Mouse (Mus musculus) neural tube, embryonic 15.5 days (tissue): ENCODE data around the gene Leap2. TPM values are rescaled to one million over a fixed set of nuclear protein-coding genes. Genes with fewer than 3 reads are reported as not detected.

Source experiments
- ATAC-seq: fragments of 200-750 bp; cut with Nextera tagmentation; 2 replicates; pipeline ENCODE4 v1.8.0; 2017; ENCODE audit warnings: mild to moderate bottlenecking, moderate TSS enrichment, moderate library complexity; ENCODE audit not compliant: low FRiP score
- H3K27ac ChIP-seq: fragments of 300-500 bp; sonication (generic); replicated peaks from 2 replicates; pipeline ENCODE4 v1.5.1; 2015; ENCODE audit warnings: mild to moderate bottlenecking, inconsistent platforms
- H3K27me3 ChIP-seq: fragments of 300-500 bp; sonication (generic); replicated peaks from 2 replicates; pipeline ENCODE4 v1.6.1; 2015; ENCODE audit warnings: inconsistent platforms
- H3K36me3 ChIP-seq: fragments of 300-500 bp; sonication (generic); 2 replicates; pipeline ENCODE4 v1.6.1; 2015; ENCODE audit warnings: inconsistent platforms
- H3K4me1 ChIP-seq: fragments of 300-500 bp; sonication (generic); 2 replicates; pipeline ENCODE4 v1.6.1; 2015; ENCODE audit warnings: inconsistent platforms
- H3K4me2 ChIP-seq: fragments of 300-500 bp; sonication (generic); 2 replicates; pipeline ENCODE4 v1.6.1; 2015; ENCODE audit warnings: inconsistent platforms, mild to moderate bottlenecking, moderate library complexity
- H3K4me3 ChIP-seq: fragments of 300-500 bp; sonication (generic); replicated peaks from 2 replicates; pipeline ENCODE4 v1.5.1; 2015; ENCODE audit warnings: mild to moderate bottlenecking, inconsistent platforms
- H3K9ac ChIP-seq: fragments of 300-500 bp; sonication (generic); replicated peaks from 2 replicates; pipeline ENCODE4 v1.6.1; 2015; ENCODE audit warnings: mild to moderate bottlenecking, inconsistent platforms
- H3K9me3 ChIP-seq: fragments of 300-500 bp; sonication (generic); replicated peaks from 2 replicates; pipeline ENCODE4 v1.6.1; 2016; ENCODE audit warnings: inconsistent platforms
- WGBS: fragments of 180-500 bp; shearing (Covaris S2); methylation state at CpG from one replicate; pipeline ENCODE4 v1.1.7; 2015; ENCODE audit warnings: mixed read lengths; 5-methylcytosine and 5-hydroxymethylcytosine counted together
- polyA plus RNA-seq: library from polyadenylated mRNA; unstranded; fragments of >200 nt; fragmentation: Nextera tagmentation; extraction: Ambion mirVana; gene quantifications from 2 replicates; pipeline ENCODE4 v1.2.1, GENCODE M21; 2015

Gene Leap2
- polyA plus RNA-seq, 1 experiment from 2014 or later: not detected

GRCm38 (mm10) chr11:53456474-53457371, 33.8 kb upstream of the Leap2 start, which contains the start of the genes Gm10447 and Shroom1:
Gene Gm10447, minus strand, starts transcription at chr11:53457110.
Gene Shroom1, plus strand, starts transcription at chr11:53457205.
- Histone ChIP-seq H3K4me2 (peak within 1 kb of the TSS; percentile 78), H3K9me3 (no peaks in the 10 kb centered on the region), H3K9ac (peak within 1 kb of the TSS; percentile 49), H3K27me3 (peaks cover 66% of the 10 kb centered on the region), H3K36me3 (no peaks in the 10 kb centered on the region), H3K27ac (0 out of 2 replicates have a peak within 1 kb of the TSS, but pooled peaks have one; percentile 37), H3K4me1 (peaks cover 12% of the 10 kb centered on the region), H3K4me3 (peak within 1 kb of the TSS; percentile 43)
- ATAC-seq: peak; percentile 63
- WGBS: 3% methylated on average over 42 of the region's 42 CpGs

GRCm38 (mm10) chr11:53453031-53453430, 30.1 kb upstream of the Leap2 start:
- Histone ChIP-seq H3K4me3 (no peak overlapping the region), H3K4me2 (no peak overlapping the region), H3K27ac (no peak overlapping the region), H3K9me3 (no peaks in the 10 kb centered on the region), H3K4me1 (peaks cover 12% of the 10 kb centered on the region), H3K36me3 (no peaks in the 10 kb centered on the region), H3K27me3 (peaks cover 35% of the 10 kb centered on the region), H3K9ac (no peak overlapping the region)
- ATAC-seq: no peak
- 87% methylated on average over 5 of the region's 5 CpGs for WGBS

DNA sequence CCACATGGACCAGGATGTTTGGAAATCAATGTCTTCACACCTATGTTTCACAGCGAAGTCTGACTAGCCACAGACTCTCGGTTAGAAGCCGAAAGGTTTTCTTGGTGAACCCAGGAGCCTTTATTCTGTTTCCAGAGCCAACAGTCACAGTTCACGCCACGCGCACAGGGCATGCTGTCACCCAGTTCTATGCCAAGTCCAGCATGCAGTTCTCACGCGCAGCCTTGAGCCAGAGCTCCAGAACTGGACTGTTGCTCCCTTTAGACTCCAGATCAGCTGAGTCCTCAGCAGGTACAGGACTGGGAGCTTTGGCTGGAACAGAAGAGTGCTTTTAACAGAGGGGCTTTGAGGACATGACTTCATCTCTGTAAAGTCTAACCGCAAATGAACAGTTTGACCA, 29.4 kb upstream of the Leap2 start:
- Histone ChIP-seq H3K9me3 (no peaks in the 10 kb centered on the region), H3K4me2 (no peak overlapping the region)
- WGBS: 96% methylated on average over 9 of the region's 9 CpGs

DNA sequence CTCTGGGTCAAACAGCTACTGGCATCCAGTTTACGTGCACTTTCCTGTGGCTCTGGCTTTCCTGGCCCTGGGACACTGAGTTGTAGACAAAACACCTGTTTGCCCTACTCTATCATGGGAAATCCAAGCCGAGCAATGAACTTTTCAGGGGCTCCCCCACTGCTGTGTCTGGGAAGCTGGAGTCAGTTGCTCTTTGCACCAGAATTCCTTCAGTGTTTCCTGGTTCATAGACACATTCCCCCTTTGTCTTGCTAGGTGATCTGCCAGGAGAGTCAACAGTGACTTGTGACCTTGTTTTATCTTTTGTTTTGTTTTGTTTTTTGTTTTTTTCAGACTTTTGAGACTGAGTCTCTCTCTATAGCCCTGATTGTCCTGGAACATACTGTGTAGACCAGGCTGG, 28.4 kb upstream of the Leap2 start:
- no peaks in the 10 kb centered on the region for H3K9me3 ChIP-seq
- H3K9ac ChIP-seq: no peak overlapping the region
- H3K4me2 ChIP-seq: no peak overlapping the region
- ATAC-seq: no peak
- 61% methylated on average over 2 of the region's 2 CpGs for WGBS
- no peak overlapping the region for H3K27ac ChIP-seq
- H3K27me3 ChIP-seq: peaks cover 21% of the 10 kb centered on the region
- no peaks in the 10 kb centered on the region for H3K4me1 ChIP-seq
- no peak overlapping the region for H3K4me3 ChIP-seq
- H3K36me3 ChIP-seq: no peaks in the 10 kb centered on the region

More for the DNA sequence above, 29.4 kb upstream of the Leap2 start:
- H3K36me3 ChIP-seq: no peaks in the 10 kb centered on the region
- H3K4me3 ChIP-seq: no peak overlapping the region
- H3K27ac ChIP-seq: no peak overlapping the region
- ATAC-seq: no peak
- H3K4me1 ChIP-seq: peaks cover 10% of the 10 kb centered on the region
- peaks cover 29% of the 10 kb centered on the region for H3K27me3 ChIP-seq
- H3K9ac ChIP-seq: no peak overlapping the region

DNA sequence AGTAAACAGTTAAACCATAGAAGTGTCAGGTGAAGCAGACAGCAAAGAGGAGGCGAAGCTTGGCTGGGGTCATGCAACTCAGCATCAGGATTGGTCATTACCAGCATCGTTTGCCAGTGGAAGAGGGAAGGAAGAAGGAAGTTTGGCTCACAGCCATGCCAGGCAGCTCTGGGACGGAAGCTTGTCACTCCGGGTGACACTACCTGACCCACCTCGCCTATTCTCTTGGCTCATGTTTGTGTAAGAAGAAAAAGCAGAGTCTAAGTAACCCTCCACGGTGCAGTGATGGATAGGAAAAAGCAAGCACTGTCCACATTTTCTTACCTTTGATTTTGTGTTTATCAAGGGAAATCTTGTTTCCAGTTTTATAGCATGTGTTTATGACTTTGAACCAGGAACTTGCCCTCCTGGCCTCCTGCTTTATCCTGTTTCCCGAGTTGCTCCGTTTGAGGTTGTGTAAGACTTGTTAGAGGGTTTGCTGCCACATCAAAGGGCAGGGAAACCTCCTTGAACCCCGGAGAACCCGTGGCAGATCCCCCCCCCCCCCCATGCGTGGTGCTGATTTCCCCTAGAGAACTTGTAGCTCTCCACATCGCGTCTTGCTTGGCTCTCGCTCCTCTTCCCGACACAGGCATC, 27.2 kb upstream of the Leap2 start:
- H3K27me3 ChIP-seq: peaks cover 11% of the 10 kb centered on the region
- no peaks in the 10 kb centered on the region for H3K4me1 ChIP-seq
- no peaks in the 10 kb centered on the region for H3K36me3 ChIP-seq
- H3K9ac ChIP-seq: no peak overlapping the region
- no peak overlapping the region for H3K27ac ChIP-seq
- WGBS: 56% methylated on average over 15 of the region's 15 CpGs
- no peak overlapping the region for H3K4me3 ChIP-seq
- no peaks in the 10 kb centered on the region for H3K9me3 ChIP-seq
- no peak for ATAC-seq
- no peak overlapping the region for H3K4me2 ChIP-seq

GRCm38 (mm10) chr11:53448529-53448928, 25.6 kb upstream of the Leap2 start:
- H3K36me3 ChIP-seq: no peaks in the 10 kb centered on the region
- no peak overlapping the region for H3K9ac ChIP-seq
- 90% methylated on average over 1 of the region's 1 CpGs for WGBS
- H3K27me3 ChIP-seq: no peaks in the 10 kb centered on the region
- no peak overlapping the region for H3K4me2 ChIP-seq
- H3K4me3 ChIP-seq: no peak overlapping the region
- ATAC-seq: no peak
- no peaks in the 10 kb centered on the region for H3K4me1 ChIP-seq
- H3K9me3 ChIP-seq: no peaks in the 10 kb centered on the region
- no peak overlapping the region for H3K27ac ChIP-seq

- no peak overlapping the region for H3K4me3 ChIP-seq
- H3K9ac ChIP-seq: no peak overlapping the region
- WGBS: 90% methylated on average over 8 of the region's 8 CpGs
- ATAC-seq: no peak
- H3K27me3 ChIP-seq: no peaks in the 10 kb centered on the region
- no peak overlapping the region for H3K27ac ChIP-seq
- H3K4me2 ChIP-seq: no peak overlapping the region
- no peaks in the 10 kb centered on the region for H3K4me1 ChIP-seq
- H3K9me3 ChIP-seq: no peaks in the 10 kb centered on the region
- no peaks in the 10 kb centered on the region for H3K36me3 ChIP-seq
These were observed 25.0 kb upstream of the Leap2 start for GRCm38 (mm10) chr11:53447996-53448395.

- no peaks in the 10 kb centered on the region for H3K9me3 ChIP-seq
- no peak overlapping the region for H3K4me3 ChIP-seq
- ATAC-seq: no peak
- H3K4me2 ChIP-seq: no peak overlapping the region
- H3K27me3 ChIP-seq: no peaks in the 10 kb centered on the region
- no peak overlapping the region for H3K9ac ChIP-seq
- no peaks in the 10 kb centered on the region for H3K36me3 ChIP-seq
- H3K27ac ChIP-seq: no peak overlapping the region
- WGBS: 88% methylated on average over 13 of the region's 13 CpGs
- no peaks in the 10 kb centered on the region for H3K4me1 ChIP-seq
These were observed 23.2 kb upstream of the Leap2 start for GRCm38 (mm10) chr11:53446183-53446582.

DNA sequence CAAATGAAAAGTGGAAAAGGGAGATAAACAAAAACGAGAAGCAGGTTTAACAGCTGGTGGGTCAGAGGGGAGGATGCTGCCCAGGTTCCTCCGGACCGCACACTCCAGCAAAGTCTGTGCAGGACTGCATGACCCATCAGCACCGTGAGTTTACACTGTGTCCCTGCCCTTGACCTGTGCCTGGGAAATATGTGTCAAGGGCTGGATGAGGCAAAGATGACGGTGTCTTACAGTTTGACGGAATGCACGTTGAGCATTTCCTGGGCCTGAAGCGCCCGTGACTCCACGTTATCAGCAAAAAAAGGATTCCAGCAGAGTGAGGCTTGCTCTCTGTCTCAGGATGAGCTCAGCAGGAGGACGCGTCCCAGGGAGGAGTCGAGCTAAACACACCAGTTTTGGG, 22.6 kb upstream of the Leap2 start:
- Histone ChIP-seq H3K4me2 (no peak overlapping the region), H3K36me3 (no peaks in the 10 kb centered on the region), H3K27ac (no peak overlapping the region), H3K4me3 (no peak overlapping the region), H3K9ac (no peak overlapping the region), H3K9me3 (no peaks in the 10 kb centered on the region), H3K4me1 (no peaks in the 10 kb centered on the region), H3K27me3 (no peaks in the 10 kb centered on the region)
- ATAC-seq: no peak
- WGBS: 67% methylated on average over 13 of the region's 13 CpGs

DNA sequence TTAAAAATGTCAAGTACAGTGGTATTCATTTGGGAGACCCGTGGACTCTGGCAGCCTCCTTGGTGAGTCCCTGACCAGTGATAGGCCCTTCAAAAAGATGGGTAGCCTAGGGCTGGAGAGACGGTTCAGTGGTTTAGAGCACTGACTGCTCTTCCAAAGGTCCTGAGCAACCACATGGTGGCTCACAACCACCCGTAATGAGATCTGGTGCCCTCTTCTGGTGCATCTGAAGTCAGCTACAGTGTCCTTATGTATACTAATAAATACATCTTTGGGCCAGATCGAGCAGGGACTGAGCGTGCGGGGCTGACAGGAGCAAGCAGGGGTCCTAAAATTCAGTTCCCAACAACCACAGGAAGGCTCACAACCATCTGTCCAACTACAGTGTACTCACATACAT, 20.9 kb upstream of the Leap2 start:
- Histone ChIP-seq H3K27me3 (no peaks in the 10 kb centered on the region), H3K36me3 (no peaks in the 10 kb centered on the region), H3K9ac (no peak overlapping the region), H3K4me3 (no peak overlapping the region), H3K4me1 (no peaks in the 10 kb centered on the region), H3K4me2 (no peak overlapping the region), H3K27ac (no peak overlapping the region), H3K9me3 (no peaks in the 10 kb centered on the region)
- no peak for ATAC-seq
- 43% methylated on average over 6 of the region's 6 CpGs for WGBS

- Histone ChIP-seq H3K4me1 (no peaks in the 10 kb centered on the region), H3K4me2 (no peak overlapping the region), H3K27ac (no peak overlapping the region), H3K4me3 (no peak overlapping the region), H3K27me3 (no peaks in the 10 kb centered on the region), H3K9me3 (no peaks in the 10 kb centered on the region), H3K36me3 (no peaks in the 10 kb centered on the region), H3K9ac (no peak overlapping the region)
- no peak for ATAC-seq
- 62% methylated on average over 12 of the region's 12 CpGs for WGBS
These were observed 19.0 kb upstream of the Leap2 start for GRCm38 (mm10) chr11:53441921-53442320.

- Histone ChIP-seq H3K27me3 (no peaks in the 10 kb centered on the region), H3K9ac (no peak overlapping the region), H3K9me3 (no peaks in the 10 kb centered on the region), H3K36me3 (no peaks in the 10 kb centered on the region), H3K27ac (no peak overlapping the region), H3K4me1 (peaks cover 4% of the 10 kb centered on the region), H3K4me3 (no peak overlapping the region), H3K4me2 (no peak overlapping the region)
- no peak for ATAC-seq
- 97% methylated on average over 6 of the region's 6 CpGs for WGBS
These were observed 13.4 kb upstream of the Leap2 start for GRCm38 (mm10) chr11:53436338-53436737.
